Comparison of ENCODE assay signal across 22 mouse cellular contexts in the genomic region with DNA sequence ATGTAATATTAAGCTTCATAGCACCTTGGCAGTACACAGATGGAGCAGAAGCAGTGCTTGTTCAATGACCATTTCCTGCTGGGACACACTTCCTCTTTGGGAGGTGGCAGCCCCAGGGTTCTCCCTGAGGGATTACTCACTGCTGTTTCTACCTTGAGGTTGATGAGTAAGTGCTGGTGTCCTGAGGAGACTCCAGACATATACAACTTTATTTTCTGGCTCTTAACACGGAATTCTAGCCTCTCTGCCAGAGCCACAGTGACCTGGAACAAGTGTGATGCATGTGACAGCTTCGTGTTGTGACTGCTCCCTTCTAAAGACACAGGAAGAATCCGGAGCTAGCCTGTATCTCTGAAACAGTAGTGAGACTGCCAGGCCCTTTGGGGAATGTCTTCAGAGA.
DNase-seq lines count a peak whose midpoint lies in the region; ATAC-seq lines count a peak whose summit lies in the region.
"Had no signal": no experiment of that assay in that cellular context is flagged by ENCODE, and none has a peak within 500 bp of the region (broad histone marks: within the 10 kb centered on the region; RNA-seq: fewer than 3 reads in every experiment).

No protein-coding gene starts in this region.

- ATAC-seq in granulocyte monocyte progenitor cell, adult 5-6 weeks (replicated peaks; ENCODE audit: poor library complexity, severe bottlenecking): peak; percentile 58
- ATAC-seq: forebrain, postnatal 0 days; hindbrain, embryonic 16.5 days; liver, embryonic 12.5 days; liver, postnatal 0 days; Patski had no signal

- peak; percentile 66 for DNase-seq in adrenal gland, adult 2 months
- no peak for DNase-seq in adrenal gland, adult 18-20 months (ENCODE audit: low spot score in 2 of 2)
- peak; percentile 91 for DNase-seq in 3T3-L1 (ENCODE audit: low read depth, low spot score)
- DNase-seq in adipocyte (ENCODE audit: low spot score): peak; percentile 45
- no peak for DNase-seq in urinary bladder, postnatal 25 days (ENCODE audit: low spot score)
- no peak for DNase-seq in layer of hippocampus, postnatal 25 days (ENCODE audit: extremely low spot score in 1 of 2, low spot score in 1 of 2)
- DNase-seq: B cell, adult 2 months; cerebellum, adult 11-12 months; cerebellum, adult 9-11 months; kidney, adult 18-20 months; kidney, postnatal 25 days; left cerebral cortex, postnatal 4 days; liver, postnatal 0 days; lung, postnatal 10 days; midbrain, embryonic 14.5 days; right cerebral cortex, postnatal 25 days; thymus, postnatal 14 days had no signal

Comparison
In these comparisons a context has a peak if more than half of its experiments do, and no peak if none do; other contexts are left out.
1. DNase-seq: peak in adrenal gland, adult 2 months (single experiment), 3T3-L1 (single experiment) and adipocyte (single experiment); none in adrenal gland, adult 18-20 months (0 of 2), urinary bladder, postnatal 25 days (single experiment) and layer of hippocampus, postnatal 25 days (0 of 2).